Mouse (Mus musculus): ENCODE measurements around the gene Lrrn4. TPM values are rescaled to one million over a fixed set of nuclear protein-coding genes. Genes with fewer than 3 reads are reported as not detected.
A peak's percentile ranks its signal among the peaks of the same experiment; 100 is the strongest.

Gene Lrrn4
- total RNA-seq (2012; rRNA removed): 11.8 and 14.3 TPM in 2 replicates

GRCm38 (mm10) chr2:132880844-132881645 is at the start of gene Lrrn4:
Lrrn4 (minus strand) TSS chr2:132880891.
- Histone ChIP-seq H3K4me1 (ENCODE audit: control insufficient read depth in 2 of 2, insufficient read depth in 2 of 2, low read length in 2 of 2, poor library complexity in 1 of 2) (peaks cover 7 to 13% of the 10 kb centered on the region in 2 experiments), H3K27ac (ENCODE audit: insufficient read depth, low read depth, low read length, poor library complexity, severe bottlenecking) (peak within 1 kb of the TSS; percentile 78), H3K4me3 (ENCODE audit: insufficient read depth in 1 of 2, low read depth in 1 of 2, low read length in 2 of 2, poor library complexity in 1 of 2, severe bottlenecking in 1 of 2) (peak within 1 kb of the TSS; percentile 70 to 74), H3K36me3 (ENCODE audit: control insufficient read depth, insufficient read depth, low read length, poor library complexity, severe bottlenecking) (peaks cover 8% of the 10 kb centered on the region; the same call in 1 of the 2 replicates), H3K9me3 (ENCODE audit: control insufficient read depth, insufficient read depth, low read depth, low read length) (no peaks in the 10 kb centered on the region), H3K9ac (ENCODE audit: insufficient read depth, low read depth, low read length, poor library complexity, severe bottlenecking) (peak within 1 kb of the TSS; percentile 59; the same call in 1 of the 2 replicates)
- TF ChIP-seq ZNF384 (IDR thresholded peaks at IDR 0.05; ENCODE audit: low read depth, low read length): no peak
- TF ChIP-seq CHD2 (IDR thresholded peaks at IDR 0.05; ENCODE audit: low read depth, low read length): peak; percentile 38; the same call in 1 of the 2 replicates
- in situ Hi-C loops (cut with MboI; ENCODE audit: low sequenced_read_pairs in 2 of 2, unreplicated experiment in 2 of 2): no loop called here
- peak; percentile 91 for DNase-seq (ENCODE audit: low read depth, low spot score)

GRCm38 (mm10) chr2:132928999-132929398 is 48.3 kb upstream of the Lrrn4 start:
- Histone ChIP-seq H3K36me3 (ENCODE audit: control insufficient read depth, insufficient read depth, low read length, poor library complexity, severe bottlenecking) (no peaks in the 10 kb centered on the region; the same call in 1 of the 2 replicates), H3K27ac (ENCODE audit: insufficient read depth, low read depth, low read length, poor library complexity, severe bottlenecking) (no peak overlapping the region), H3K9me3 (ENCODE audit: control insufficient read depth, insufficient read depth, low read depth, low read length) (no peaks in the 10 kb centered on the region), H3K9ac (ENCODE audit: insufficient read depth, low read depth, low read length, poor library complexity, severe bottlenecking) (no peak overlapping the region), H3K4me3 (ENCODE audit: insufficient read depth in 1 of 2, low read depth in 1 of 2, low read length in 2 of 2, poor library complexity in 1 of 2, severe bottlenecking in 1 of 2) (no peak overlapping the region), H3K4me1 (ENCODE audit: control insufficient read depth in 2 of 2, insufficient read depth in 2 of 2, low read length in 2 of 2, poor library complexity in 1 of 2) (no peaks in the 10 kb centered on the region)
- in situ Hi-C loops (cut with MboI; ENCODE audit: low sequenced_read_pairs in 2 of 2, unreplicated experiment in 2 of 2): no loop called here
- DNase-seq (ENCODE audit: low read depth, low spot score): no peak
- TF ChIP-seq MAFK (IDR thresholded peaks at IDR 0.05; ENCODE audit: insufficient read depth, low read depth, low read length): no peak
- TF ChIP-seq CHD2 (IDR thresholded peaks at IDR 0.05; ENCODE audit: low read depth, low read length): no peak
- TF ChIP-seq ZC3H11A (IDR thresholded peaks at IDR 0.05; ENCODE audit: borderline replicate concordance, low read depth, low read length): no peak
- no peak for TF ChIP-seq ZNF384 (IDR thresholded peaks at IDR 0.05; ENCODE audit: low read depth, low read length)
- no peak for TF ChIP-seq HCFC1 (IDR thresholded peaks at IDR 0.05; ENCODE audit: borderline replicate concordance, insufficient read depth, low read length)

GRCm38 (mm10) chr2:132927871-132928270 is 47.2 kb upstream of the Lrrn4 start:
- H3K36me3 ChIP-seq (ENCODE audit: control insufficient read depth, insufficient read depth, low read length, poor library complexity, severe bottlenecking): no peaks in the 10 kb centered on the region
- no peaks in the 10 kb centered on the region for H3K4me1 ChIP-seq (ENCODE audit: control insufficient read depth in 2 of 2, insufficient read depth in 2 of 2, low read length in 2 of 2, poor library complexity in 1 of 2)
- in situ Hi-C loops (cut with MboI; ENCODE audit: low sequenced_read_pairs in 2 of 2, unreplicated experiment in 2 of 2): no loop called here
- TF ChIP-seq CHD2 (IDR thresholded peaks at IDR 0.05; ENCODE audit: low read depth, low read length) (no peak), HCFC1 (IDR thresholded peaks at IDR 0.05; ENCODE audit: borderline replicate concordance, insufficient read depth, low read length) (no peak), ZNF384 (IDR thresholded peaks at IDR 0.05; ENCODE audit: low read depth, low read length) (no peak), ZC3H11A (IDR thresholded peaks at IDR 0.05; ENCODE audit: borderline replicate concordance, low read depth, low read length) (no peak), MAFK (IDR thresholded peaks at IDR 0.05; ENCODE audit: insufficient read depth, low read depth, low read length) (no peak)
- H3K9ac ChIP-seq (ENCODE audit: insufficient read depth, low read depth, low read length, poor library complexity, severe bottlenecking): no peak overlapping the region
- no peak overlapping the region for H3K4me3 ChIP-seq (ENCODE audit: insufficient read depth in 1 of 2, low read depth in 1 of 2, low read length in 2 of 2, poor library complexity in 1 of 2, severe bottlenecking in 1 of 2)
- H3K27ac ChIP-seq (ENCODE audit: insufficient read depth, low read depth, low read length, poor library complexity, severe bottlenecking): no peak overlapping the region
- no peak for DNase-seq (ENCODE audit: low read depth, low spot score)
- H3K9me3 ChIP-seq (ENCODE audit: control insufficient read depth, insufficient read depth, low read depth, low read length): no peaks in the 10 kb centered on the region

GRCm38 (mm10) chr2:132927298-132927697 is 46.6 kb upstream of the Lrrn4 start:
- H3K9me3 ChIP-seq (ENCODE audit: control insufficient read depth, insufficient read depth, low read depth, low read length): no peaks in the 10 kb centered on the region
- in situ Hi-C loops (cut with MboI; ENCODE audit: low sequenced_read_pairs in 2 of 2, unreplicated experiment in 2 of 2): no loop called here

More at GRCm38 (mm10) chr2:132927298-132927697, 46.6 kb upstream of the Lrrn4 start:
- Histone ChIP-seq H3K36me3 (ENCODE audit: control insufficient read depth, insufficient read depth, low read length, poor library complexity, severe bottlenecking) (no peaks in the 10 kb centered on the region), H3K9ac (ENCODE audit: insufficient read depth, low read depth, low read length, poor library complexity, severe bottlenecking) (no peak overlapping the region), H3K4me1 (ENCODE audit: control insufficient read depth in 2 of 2, insufficient read depth in 2 of 2, low read length in 2 of 2, poor library complexity in 1 of 2) (no peaks in the 10 kb centered on the region), H3K4me3 (ENCODE audit: insufficient read depth in 1 of 2, low read depth in 1 of 2, low read length in 2 of 2, poor library complexity in 1 of 2, severe bottlenecking in 1 of 2) (no peak overlapping the region), H3K27ac (ENCODE audit: insufficient read depth, low read depth, low read length, poor library complexity, severe bottlenecking) (no peak overlapping the region)
- no peak for DNase-seq (ENCODE audit: low read depth, low spot score)
- no peak for TF ChIP-seq HCFC1 (IDR thresholded peaks at IDR 0.05; ENCODE audit: borderline replicate concordance, insufficient read depth, low read length)
- TF ChIP-seq ZC3H11A (IDR thresholded peaks at IDR 0.05; ENCODE audit: borderline replicate concordance, low read depth, low read length): no peak
- no peak for TF ChIP-seq ZNF384 (IDR thresholded peaks at IDR 0.05; ENCODE audit: low read depth, low read length)
- TF ChIP-seq MAFK (IDR thresholded peaks at IDR 0.05; ENCODE audit: insufficient read depth, low read depth, low read length): no peak
- no peak for TF ChIP-seq CHD2 (IDR thresholded peaks at IDR 0.05; ENCODE audit: low read depth, low read length)
